Mouse (Mus musculus) midbrain, embryonic 12.5 days (tissue): ENCODE measurements at regions not wholly inside any gene's neighbourhood (a gene's known extent, or its start where the extent isn't known, plus 50 kb on each side); places are given as distances from the start of the nearest gene placed in this dataset.
A peak's percentile ranks its signal among the peaks of the same experiment; 100 is the strongest.

Experiments
- ATAC-seq: fragments of 200-750 bp; cut with Nextera tagmentation; 2 replicates; pipeline ENCODE4 v1.8.0; 2017; ENCODE audit warnings: low read depth, moderate TSS enrichment, moderate library complexity; ENCODE audit not compliant: low FRiP score
- H3K27ac ChIP-seq: fragments of 300-500 bp; sonication (generic); replicated peaks from 2 replicates; pipeline ENCODE4 v1.5.1; 2016; ENCODE audit warnings: mild to moderate bottlenecking
- H3K27me3 ChIP-seq: fragments of 300-500 bp; sonication (generic); 2 replicates; pipeline ENCODE4 v1.6.1; 2016; ENCODE audit warnings: mild to moderate bottlenecking
- H3K36me3 ChIP-seq: fragments of 300-500 bp; sonication (generic); 2 replicates; pipeline ENCODE4 v1.6.1; 2016
- H3K4me1 ChIP-seq: fragments of 300-500 bp; sonication (generic); 2 replicates; pipeline ENCODE4 v1.6.1; 2016
- H3K4me2 ChIP-seq: fragments of 300-500 bp; sonication (generic); replicated peaks from 2 replicates; pipeline ENCODE4 v1.6.1; 2016; ENCODE audit warnings: mild to moderate bottlenecking, moderate library complexity
- H3K4me3 ChIP-seq: fragments of 300-500 bp; sonication (generic); 2 replicates; pipeline ENCODE4 v1.5.1; 2016; ENCODE audit warnings: mild to moderate bottlenecking
- H3K9ac ChIP-seq: fragments of 300-500 bp; sonication (generic); replicated peaks from 2 replicates; pipeline ENCODE4 v1.6.1; 2016; ENCODE audit warnings: mild to moderate bottlenecking, moderate library complexity
- H3K9me3 ChIP-seq: fragments of 300-500 bp; sonication (generic); 2 replicates; pipeline ENCODE4 v1.6.1; 2016; ENCODE audit warnings: mild to moderate bottlenecking
- WGBS: fragments of 180-500 bp; shearing (Covaris S2); methylation state at CpG from one replicate; pipeline ENCODE4 v1.1.7; 2016; 5-methylcytosine and 5-hydroxymethylcytosine counted together

DNA sequence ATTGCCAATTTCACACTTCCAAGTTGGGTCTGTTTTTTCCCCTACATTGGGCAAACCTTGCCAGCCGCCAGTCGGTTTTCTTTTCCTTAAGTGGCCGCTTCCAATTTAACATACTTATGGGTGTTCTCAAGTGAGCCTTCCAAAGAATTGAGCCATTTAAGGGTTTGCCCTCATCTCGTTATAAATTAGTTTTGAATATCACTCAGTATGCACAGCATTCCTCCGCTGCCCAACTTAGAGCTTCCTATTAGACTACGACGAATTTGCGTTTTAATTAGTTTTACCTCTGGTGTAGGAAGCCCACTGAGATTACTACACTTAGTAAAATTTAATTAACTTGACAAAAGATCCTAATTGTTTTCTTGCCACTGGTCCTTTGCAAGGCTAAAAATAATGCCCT lies 209.9 kb downstream of the Cdh11 start:
- H3K4me1 ChIP-seq: no peaks in the 10 kb centered on the region
- no peak for ATAC-seq
- H3K27ac ChIP-seq: no peak overlapping the region
- H3K9ac ChIP-seq: no peak overlapping the region
- H3K27me3 ChIP-seq: no peaks in the 10 kb centered on the region
- 66% methylated on average over 8 of the region's 8 CpGs for WGBS
- no peaks in the 10 kb centered on the region for H3K9me3 ChIP-seq
- H3K4me3 ChIP-seq: no peak overlapping the region
- no peaks in the 10 kb centered on the region for H3K36me3 ChIP-seq
- no peak overlapping the region for H3K4me2 ChIP-seq

DNA sequence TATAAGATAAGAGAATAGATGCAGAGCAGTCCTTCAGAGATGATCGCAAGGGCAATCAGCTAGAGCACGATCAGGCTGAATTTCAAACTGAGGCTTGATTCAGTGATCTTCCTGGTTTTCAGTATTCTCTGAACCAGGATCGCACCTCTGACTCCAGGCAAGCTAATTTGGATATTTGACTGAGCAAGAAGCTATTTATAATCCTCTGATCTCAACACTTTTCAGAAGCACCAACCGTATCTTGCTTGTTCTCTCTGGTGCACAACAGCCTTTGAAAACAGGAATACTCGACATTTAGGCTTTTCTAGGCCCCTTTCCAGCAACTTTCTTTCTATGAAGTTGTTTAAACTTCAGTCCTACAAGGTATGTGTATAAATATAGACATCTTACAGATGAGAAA lies 217.7 kb downstream of the Cdh11 start:
- no peaks in the 10 kb centered on the region for H3K27me3 ChIP-seq
- no peak overlapping the region for H3K9ac ChIP-seq
- H3K4me2 ChIP-seq: no peak overlapping the region
- no peaks in the 10 kb centered on the region for H3K9me3 ChIP-seq
- no peak overlapping the region for H3K4me3 ChIP-seq
- ATAC-seq: no peak
- no peak overlapping the region for H3K27ac ChIP-seq
- WGBS: 76% methylated on average over 5 of the region's 5 CpGs
- H3K36me3 ChIP-seq: no peaks in the 10 kb centered on the region
- H3K4me1 ChIP-seq: no peaks in the 10 kb centered on the region

DNA sequence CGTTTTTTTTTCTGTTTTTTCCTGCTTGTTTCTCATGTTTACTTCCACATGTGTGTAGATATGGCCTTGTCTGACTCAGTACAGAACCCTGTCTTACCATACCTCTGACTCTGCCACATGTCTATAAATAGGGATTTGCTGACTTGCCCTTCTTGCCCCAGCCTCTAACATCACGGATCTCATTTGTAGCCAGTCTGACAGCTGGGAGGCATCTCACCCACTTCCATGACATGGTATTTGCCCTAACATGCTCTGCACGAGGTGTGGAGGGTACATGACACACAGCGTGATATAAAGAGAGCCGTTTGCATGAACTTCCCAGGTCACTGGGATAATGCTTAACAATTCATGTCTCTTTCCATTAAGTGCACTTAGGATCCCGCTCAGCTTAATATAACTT lies 231.2 kb downstream of the Cdh11 start:
- Histone ChIP-seq H3K9ac (no peak overlapping the region), H3K4me2 (no peak overlapping the region), H3K27ac (no peak overlapping the region), H3K9me3 (no peaks in the 10 kb centered on the region), H3K27me3 (no peaks in the 10 kb centered on the region), H3K36me3 (no peaks in the 10 kb centered on the region), H3K4me1 (no peaks in the 10 kb centered on the region), H3K4me3 (no peak overlapping the region)
- 78% methylated on average over 6 of the region's 6 CpGs for WGBS
- ATAC-seq: no peak

DNA sequence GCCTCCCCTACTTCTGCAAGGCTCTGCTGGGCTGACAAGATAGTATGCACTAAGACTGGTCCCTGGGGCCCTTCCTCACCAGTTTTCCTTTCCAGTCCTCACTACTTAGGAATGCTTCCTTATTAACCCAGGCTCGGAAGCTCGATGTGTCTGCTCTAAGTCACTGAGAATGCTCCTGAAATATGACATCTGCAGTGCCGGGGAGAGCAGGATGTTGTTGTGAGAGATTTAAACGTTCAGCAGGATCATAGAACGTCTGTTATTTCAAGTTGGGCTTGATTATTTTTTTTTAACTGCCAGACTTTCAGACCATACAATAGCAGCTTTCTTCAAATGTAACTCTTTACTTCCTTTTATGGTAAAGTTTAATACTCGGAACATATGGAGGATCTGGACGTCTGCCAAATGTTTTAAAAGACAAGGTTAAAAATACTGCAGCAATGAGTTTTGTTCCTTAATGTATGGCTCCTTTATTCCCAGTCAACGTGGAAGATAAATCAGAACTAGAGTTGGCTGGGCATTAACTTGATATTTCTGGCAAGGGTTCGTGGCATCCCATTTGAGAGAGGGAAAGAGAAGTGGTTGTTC lies 232.0 kb downstream of the Cdh11 start:
- Histone ChIP-seq H3K9ac (no peak overlapping the region), H3K9me3 (no peaks in the 10 kb centered on the region), H3K4me2 (no peak overlapping the region), H3K4me1 (no peaks in the 10 kb centered on the region), H3K36me3 (no peaks in the 10 kb centered on the region), H3K27ac (no peak overlapping the region), H3K4me3 (no peak overlapping the region), H3K27me3 (no peaks in the 10 kb centered on the region)
- no peak for ATAC-seq
- 59% methylated on average over 9 of the region's 9 CpGs for WGBS

DNA sequence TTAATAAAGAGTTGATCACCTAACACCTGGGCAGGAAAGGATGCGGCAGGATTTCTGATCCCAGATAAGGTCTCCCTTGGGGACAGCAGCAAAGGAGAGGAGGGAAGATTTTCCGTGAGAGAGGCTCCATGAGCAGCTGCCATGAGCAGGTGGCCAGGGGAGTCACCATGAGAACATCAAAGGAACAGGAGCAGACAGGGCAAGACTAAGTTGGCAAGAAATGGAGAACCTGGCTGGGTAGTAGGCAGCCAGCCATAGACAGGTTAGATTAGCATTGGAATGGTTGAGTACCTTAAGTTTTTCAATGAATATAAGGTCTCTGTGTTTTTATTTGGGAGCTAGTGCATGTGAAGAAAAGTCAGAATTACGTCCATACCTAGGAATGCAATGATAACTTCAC lies 246.6 kb downstream of the Cdh11 start:
- no peak for ATAC-seq
- H3K9me3 ChIP-seq: no peaks in the 10 kb centered on the region
- no peaks in the 10 kb centered on the region for H3K36me3 ChIP-seq
- H3K4me3 ChIP-seq: no peak overlapping the region
- WGBS: 71% methylated on average over 3 of the region's 3 CpGs
- no peak overlapping the region for H3K9ac ChIP-seq
- H3K27me3 ChIP-seq: no peaks in the 10 kb centered on the region
- H3K27ac ChIP-seq: no peak overlapping the region
- no peak overlapping the region for H3K4me2 ChIP-seq
- no peaks in the 10 kb centered on the region for H3K4me1 ChIP-seq

DNA sequence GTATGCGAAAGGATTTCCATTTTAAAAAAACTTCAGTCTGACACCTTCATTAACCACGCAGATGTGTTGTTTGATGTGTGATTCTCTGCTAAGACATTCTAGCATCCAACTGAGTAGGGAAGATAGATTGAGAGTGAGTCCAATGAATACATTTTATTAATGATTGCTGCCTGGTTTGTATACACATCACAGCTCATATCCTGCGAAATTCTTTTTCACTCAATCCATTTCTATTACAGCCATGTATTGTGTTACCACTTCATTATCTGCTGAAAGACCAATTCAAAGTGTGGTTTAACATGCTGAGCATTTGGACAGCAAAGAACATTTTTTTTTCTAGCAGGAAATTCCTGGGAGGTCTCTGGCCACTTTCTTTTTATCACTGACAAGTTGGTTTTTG lies 247.4 kb downstream of the Cdh11 start:
- Histone ChIP-seq H3K4me3 (no peak overlapping the region), H3K27me3 (no peaks in the 10 kb centered on the region), H3K4me2 (no peak overlapping the region), H3K36me3 (no peaks in the 10 kb centered on the region), H3K9ac (no peak overlapping the region), H3K4me1 (no peaks in the 10 kb centered on the region), H3K27ac (no peak overlapping the region), H3K9me3 (no peaks in the 10 kb centered on the region)
- no peak for ATAC-seq
- WGBS: 67% methylated on average over 3 of the region's 3 CpGs

DNA sequence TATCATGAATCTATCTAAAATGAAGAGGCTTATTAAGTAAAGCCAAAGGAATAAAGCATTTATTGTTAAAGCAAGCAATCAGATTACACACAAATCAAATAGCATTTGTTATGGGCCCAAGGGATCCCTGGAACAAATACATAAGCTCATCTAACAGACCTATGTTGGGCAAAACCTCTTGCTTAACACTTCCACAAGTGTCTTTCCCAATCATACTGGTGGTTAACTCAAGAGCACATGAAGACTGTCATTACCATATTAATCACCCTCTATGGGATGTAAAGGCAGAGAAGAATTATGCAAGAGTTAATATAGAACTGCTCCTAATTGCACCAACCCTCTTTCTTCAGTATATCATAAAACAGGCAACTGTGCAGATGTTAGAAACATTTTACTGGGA lies 267.0 kb downstream of the Cdh11 start:
- H3K27me3 ChIP-seq: no peaks in the 10 kb centered on the region
- H3K4me2 ChIP-seq: no peak overlapping the region
- H3K4me1 ChIP-seq: no peaks in the 10 kb centered on the region; the same call in 1 of the 2 replicates
- H3K36me3 ChIP-seq: no peaks in the 10 kb centered on the region
- H3K27ac ChIP-seq: no peak overlapping the region
- H3K9ac ChIP-seq: no peak overlapping the region
- H3K4me3 ChIP-seq: no peak overlapping the region
- no peak for ATAC-seq
- no peaks in the 10 kb centered on the region for H3K9me3 ChIP-seq

DNA sequence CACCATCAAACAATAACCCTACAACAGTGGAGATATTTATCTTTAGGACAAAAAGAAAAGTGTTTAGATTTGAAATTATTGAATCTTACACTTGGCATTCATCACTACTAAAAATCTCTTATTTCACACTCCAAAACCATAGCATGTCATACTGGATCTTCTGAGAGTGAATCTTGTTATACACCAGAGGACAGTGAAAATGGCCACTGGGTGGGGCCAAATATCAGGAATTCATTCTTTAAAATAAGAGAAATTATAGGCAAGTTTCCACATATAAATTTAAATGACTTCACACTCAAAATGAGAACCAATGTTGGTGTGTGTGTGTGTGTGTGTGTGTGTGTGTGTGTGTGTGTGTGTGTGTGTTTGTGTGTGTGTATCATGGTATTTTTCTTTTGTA lies 269.7 kb downstream of the Cdh11 start:
- Histone ChIP-seq H3K27ac (no peak overlapping the region), H3K4me3 (no peak overlapping the region), H3K4me1 (no peaks in the 10 kb centered on the region; the same call in 1 of the 2 replicates), H3K36me3 (no peaks in the 10 kb centered on the region), H3K9me3 (no peaks in the 10 kb centered on the region), H3K4me2 (no peak overlapping the region), H3K9ac (no peak overlapping the region), H3K27me3 (no peaks in the 10 kb centered on the region)
- no peak for ATAC-seq

DNA sequence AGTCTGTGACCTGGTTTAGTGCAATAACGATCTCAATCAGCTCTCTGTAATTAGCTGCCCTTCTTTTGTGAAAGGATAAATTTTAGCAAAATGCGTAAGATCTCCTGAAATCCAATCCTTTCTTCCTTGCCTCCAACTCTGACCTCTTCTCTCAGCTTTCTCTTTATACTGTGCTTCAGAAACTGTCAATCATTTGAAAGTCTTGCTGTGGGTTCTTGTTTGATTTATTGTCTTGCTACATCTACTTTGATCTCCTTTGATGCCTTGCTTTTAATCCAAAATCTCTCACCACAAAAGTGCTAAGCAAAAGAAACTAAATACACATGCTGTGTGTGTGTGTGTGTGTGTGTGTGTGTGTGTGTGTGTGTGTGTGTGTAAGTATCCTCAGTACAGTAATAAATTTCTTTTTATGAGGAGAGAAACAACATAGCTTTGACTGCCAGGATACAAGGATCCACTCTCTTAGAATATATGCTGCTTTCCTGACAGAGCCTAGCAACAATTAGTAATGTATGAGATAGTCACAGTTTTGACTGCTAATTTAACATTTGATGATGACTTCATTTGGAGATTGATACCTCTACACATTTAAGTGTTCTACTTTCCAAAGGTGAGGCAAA lies 270.5 kb downstream of the Cdh11 start:
- 15% methylated on average over 2 of the region's 2 CpGs for WGBS
- ATAC-seq: peak; percentile 52

DNA sequence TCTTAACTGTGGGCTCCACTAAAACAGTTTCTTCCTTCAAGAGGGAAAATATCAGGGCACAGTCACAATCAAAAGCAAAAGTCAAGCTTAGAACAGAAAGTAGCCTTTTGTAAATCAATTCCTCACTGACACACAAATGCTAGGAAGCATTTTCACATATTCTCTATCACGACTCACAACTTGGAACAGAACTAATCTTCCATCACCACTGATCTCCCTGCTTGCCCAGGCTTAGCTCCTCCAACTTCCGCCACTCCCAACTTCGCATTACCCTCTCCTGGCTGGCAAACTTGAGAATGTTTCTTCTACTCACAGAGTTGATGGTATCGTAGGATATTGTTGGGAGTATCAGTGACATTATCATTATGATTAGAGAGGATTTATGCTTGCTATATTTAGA lies 284.7 kb downstream of the Cdh11 start:
- no peak overlapping the region for H3K4me3 ChIP-seq
- H3K27ac ChIP-seq: no peak overlapping the region
- ATAC-seq: no peak
- no peaks in the 10 kb centered on the region for H3K27me3 ChIP-seq
- 87% methylated on average over 4 of the region's 4 CpGs for WGBS
- no peaks in the 10 kb centered on the region for H3K9me3 ChIP-seq
- no peaks in the 10 kb centered on the region for H3K4me1 ChIP-seq
- no peak overlapping the region for H3K4me2 ChIP-seq
- no peaks in the 10 kb centered on the region for H3K36me3 ChIP-seq
- H3K9ac ChIP-seq: no peak overlapping the region

More for the DNA sequence above, 270.5 kb downstream of the Cdh11 start:
- H3K4me1 ChIP-seq: no peaks in the 10 kb centered on the region; the same call in 1 of the 2 replicates
- no peaks in the 10 kb centered on the region for H3K9me3 ChIP-seq
- H3K4me2 ChIP-seq: no peak overlapping the region
- H3K27ac ChIP-seq: no peak overlapping the region
- no peak overlapping the region for H3K9ac ChIP-seq
- H3K27me3 ChIP-seq: no peaks in the 10 kb centered on the region
- H3K36me3 ChIP-seq: no peaks in the 10 kb centered on the region
- no peak overlapping the region for H3K4me3 ChIP-seq

DNA sequence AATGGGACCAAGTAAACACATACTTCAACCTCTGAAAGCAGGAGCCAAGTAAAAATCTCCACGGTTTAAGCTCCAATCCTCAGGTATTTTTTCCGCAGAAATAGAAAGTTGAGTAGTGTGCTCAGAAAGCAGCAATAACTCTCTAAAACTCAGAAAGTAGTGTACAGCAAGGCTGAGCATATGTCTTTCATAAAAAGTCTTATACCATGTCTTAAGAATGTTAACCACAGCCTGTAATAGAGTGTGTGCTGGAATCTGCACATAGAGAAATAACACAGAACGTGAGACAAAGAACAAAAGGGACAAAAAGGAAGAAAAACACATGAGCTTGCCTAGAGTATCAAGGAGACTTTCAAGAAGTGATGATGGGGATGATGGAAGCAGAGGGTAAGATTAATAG lies 285.2 kb downstream of the Cdh11 start:
- Histone ChIP-seq H3K27ac (no peak overlapping the region), H3K9me3 (no peaks in the 10 kb centered on the region), H3K36me3 (no peaks in the 10 kb centered on the region), H3K27me3 (no peaks in the 10 kb centered on the region), H3K9ac (no peak overlapping the region), H3K4me1 (no peaks in the 10 kb centered on the region), H3K4me3 (no peak overlapping the region), H3K4me2 (no peak overlapping the region)
- WGBS: 88% methylated on average over 3 of the region's 3 CpGs
- ATAC-seq: no peak

DNA sequence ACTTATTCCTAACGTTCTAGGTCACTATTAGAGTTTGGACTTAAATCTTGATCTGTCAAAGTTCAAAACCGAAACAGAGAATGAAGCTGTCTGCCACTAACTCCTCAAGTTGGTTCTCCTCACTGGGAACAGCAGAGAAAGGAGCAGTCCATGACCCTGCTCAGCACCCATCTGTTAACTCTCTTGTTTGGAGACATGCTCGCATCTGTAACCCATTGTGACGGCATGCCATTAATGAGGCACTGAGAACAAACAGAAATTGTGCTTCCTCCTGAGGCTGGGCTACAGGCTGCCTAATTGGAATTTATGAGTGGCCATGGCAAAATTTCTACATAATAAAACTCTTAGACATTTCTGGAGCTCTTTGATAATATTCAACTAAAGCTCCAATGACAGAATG lies 286.4 kb downstream of the Cdh11 start:
- H3K27ac ChIP-seq: no peak overlapping the region
- H3K4me2 ChIP-seq: no peak overlapping the region
- no peak overlapping the region for H3K4me3 ChIP-seq
- WGBS: 64% methylated on average over 4 of the region's 4 CpGs
- H3K9me3 ChIP-seq: no peaks in the 10 kb centered on the region
- 0 out of 2 replicates have a peak, but pooled peaks have one; percentile 34 for ATAC-seq
- H3K9ac ChIP-seq: no peak overlapping the region
- H3K27me3 ChIP-seq: no peaks in the 10 kb centered on the region
- H3K36me3 ChIP-seq: no peaks in the 10 kb centered on the region
- H3K4me1 ChIP-seq: no peaks in the 10 kb centered on the region

DNA sequence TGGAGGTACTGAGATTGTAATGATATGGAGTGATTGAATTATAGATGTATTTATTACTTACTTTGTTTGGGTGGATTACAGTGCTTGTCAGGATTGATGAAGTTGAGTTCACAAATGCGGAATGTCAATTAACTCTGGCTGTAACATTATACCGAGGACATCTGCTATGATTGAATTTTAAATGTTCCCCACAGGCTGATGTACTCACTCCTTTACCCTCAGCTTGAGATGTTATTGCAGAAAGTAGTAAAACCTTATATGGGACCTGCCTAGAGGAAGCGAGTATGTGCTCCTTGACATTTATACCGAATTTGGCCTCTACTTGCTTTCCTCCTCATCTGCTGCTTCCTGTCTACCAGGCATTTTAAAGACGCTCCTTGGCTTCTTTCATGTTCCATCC lies 288.3 kb downstream of the Cdh11 start:
- no peak overlapping the region for H3K4me2 ChIP-seq
- no peak overlapping the region for H3K27ac ChIP-seq
- H3K27me3 ChIP-seq: no peaks in the 10 kb centered on the region
- H3K36me3 ChIP-seq: no peaks in the 10 kb centered on the region
- no peak for ATAC-seq
- H3K4me1 ChIP-seq: no peaks in the 10 kb centered on the region
- 88% methylated on average over 5 of the region's 5 CpGs for WGBS
- no peak overlapping the region for H3K9ac ChIP-seq
- no peaks in the 10 kb centered on the region for H3K9me3 ChIP-seq
- H3K4me3 ChIP-seq: no peak overlapping the region
